Mouse (Mus musculus): ENCODE measurements around the gene Prdm16. TPM values are rescaled to one million over a fixed set of nuclear protein-coding genes. Genes with fewer than 3 reads are reported as not detected.

Prdm16 gene
- polyA plus RNA-seq, 1 experiment from 2014 or later = 29.8 TPM

GRCm38 (mm10) chr4:154358370-154358769 lies 278.3 kb downstream of the Prdm16 start:
- no peaks in the 10 kb centered on the region for H3K27me3 ChIP-seq (replicated peaks; ENCODE audit: control insufficient read depth, insufficient read depth, low read length)
- peaks cover 2% of the 10 kb centered on the region; the same call in 1 of the 2 replicates for H3K4me1 ChIP-seq (replicated peaks; ENCODE audit: control insufficient read depth, insufficient read depth, low read length)
- H3K36me3 ChIP-seq (ENCODE audit: control insufficient read depth, insufficient read depth) = no peaks in the 10 kb centered on the region
- no peak overlapping the region for H3K27ac ChIP-seq (ENCODE audit: low read length)
- H3K4me3 ChIP-seq (replicated peaks; ENCODE audit: low read length) = no peak overlapping the region
- no peaks in the 10 kb centered on the region for H3K9me3 ChIP-seq (ENCODE audit: control insufficient read depth, low read length)
- no peak overlapping the region for H3K4me2 ChIP-seq (ENCODE audit: low read length)
- WGBS = 80% methylated on average over 5 of the region's 5 CpGs
- H3K9ac ChIP-seq (replicated peaks; ENCODE audit: low read depth, low read length) = no peak overlapping the region
- ATAC-seq = no peak

GRCm38 (mm10) chr4:154355408-154355807 lies 281.3 kb downstream of the Prdm16 start:
- H3K9me3 ChIP-seq (ENCODE audit: control insufficient read depth, low read length) = no peaks in the 10 kb centered on the region
- no peak for ATAC-seq
- 98% methylated on average over 5 of the region's 5 CpGs for WGBS

GRCm38 (mm10) chr4:154352246-154352645 lies 284.4 kb downstream of the Prdm16 start:
- no peak for ATAC-seq
- H3K4me1 ChIP-seq (replicated peaks; ENCODE audit: control insufficient read depth, insufficient read depth, low read length) = 0 out of 2 replicates have a peak, but pooled peaks cover 3% of the 10 kb centered on the region
- no peaks in the 10 kb centered on the region for H3K36me3 ChIP-seq (ENCODE audit: control insufficient read depth, insufficient read depth)
- no peak overlapping the region for H3K9ac ChIP-seq (replicated peaks; ENCODE audit: low read depth, low read length)
- H3K27me3 ChIP-seq (replicated peaks; ENCODE audit: control insufficient read depth, insufficient read depth, low read length) = no peaks in the 10 kb centered on the region
- H3K27ac ChIP-seq (ENCODE audit: low read length) = no peak overlapping the region
- no peak overlapping the region for H3K4me3 ChIP-seq (replicated peaks; ENCODE audit: low read length)
- WGBS = 45% methylated on average over 13 of the region's 13 CpGs
- H3K4me2 ChIP-seq (ENCODE audit: low read length) = no peak overlapping the region
- no peaks in the 10 kb centered on the region for H3K9me3 ChIP-seq (ENCODE audit: control insufficient read depth, low read length)

More at GRCm38 (mm10) chr4:154355408-154355807, 281.3 kb downstream of the Prdm16 start:
- H3K9ac ChIP-seq (replicated peaks; ENCODE audit: low read depth, low read length) = no peak overlapping the region
- H3K27me3 ChIP-seq (replicated peaks; ENCODE audit: control insufficient read depth, insufficient read depth, low read length) = no peaks in the 10 kb centered on the region
- H3K4me2 ChIP-seq (ENCODE audit: low read length) = no peak overlapping the region
- H3K4me1 ChIP-seq (replicated peaks; ENCODE audit: control insufficient read depth, insufficient read depth, low read length) = peaks cover 6% of the 10 kb centered on the region; the same call in 1 of the 2 replicates
- H3K27ac ChIP-seq (ENCODE audit: low read length) = no peak overlapping the region
- H3K36me3 ChIP-seq (ENCODE audit: control insufficient read depth, insufficient read depth) = no peaks in the 10 kb centered on the region
- no peak overlapping the region for H3K4me3 ChIP-seq (replicated peaks; ENCODE audit: low read length)

- Histone ChIP-seq H3K4me3 (replicated peaks; ENCODE audit: low read length) (no peak overlapping the region), H3K9ac (replicated peaks; ENCODE audit: low read depth, low read length) (no peak overlapping the region), H3K4me1 (replicated peaks; ENCODE audit: control insufficient read depth, insufficient read depth, low read length) (peaks cover 7% of the 10 kb centered on the region; the same call in 1 of the 2 replicates), H3K36me3 (ENCODE audit: control insufficient read depth, insufficient read depth) (no peaks in the 10 kb centered on the region), H3K27me3 (replicated peaks; ENCODE audit: control insufficient read depth, insufficient read depth, low read length) (no peaks in the 10 kb centered on the region), H3K27ac (ENCODE audit: low read length) (no peak overlapping the region), H3K4me2 (ENCODE audit: low read length) (no peak overlapping the region), H3K9me3 (ENCODE audit: control insufficient read depth, low read length) (no peaks in the 10 kb centered on the region)
- 52% methylated on average over 11 of the region's 11 CpGs for WGBS
- ATAC-seq = no peak
Measured at GRCm38 (mm10) chr4:154348197-154348786, 288.4 kb downstream of the Prdm16 start.

GRCm38 (mm10) chr4:154346731-154347522 lies 289.7 kb downstream of the Prdm16 start:
- no peaks in the 10 kb centered on the region for H3K27me3 ChIP-seq (replicated peaks; ENCODE audit: control insufficient read depth, insufficient read depth, low read length)
- H3K4me2 ChIP-seq (ENCODE audit: low read length) = no peak overlapping the region
- 44% methylated on average over 19 of the region's 19 CpGs for WGBS
- H3K36me3 ChIP-seq (ENCODE audit: control insufficient read depth, insufficient read depth) = no peaks in the 10 kb centered on the region
- H3K4me3 ChIP-seq (replicated peaks; ENCODE audit: low read length) = no peak overlapping the region
- no peak for ATAC-seq
- H3K4me1 ChIP-seq (replicated peaks; ENCODE audit: control insufficient read depth, insufficient read depth, low read length) = peaks cover 4% of the 10 kb centered on the region; the same call in 1 of the 2 replicates
- 0 out of 2 replicates have a peak overlapping the region, but pooled peaks have one; percentile 11 for H3K9ac ChIP-seq (replicated peaks; ENCODE audit: low read depth, low read length)
- H3K27ac ChIP-seq (ENCODE audit: low read length) = no peak overlapping the region
- no peaks in the 10 kb centered on the region for H3K9me3 ChIP-seq (ENCODE audit: control insufficient read depth, low read length)

GRCm38 (mm10) chr4:154336650-154337049 lies 300.0 kb downstream of the Prdm16 start:
- H3K4me2 ChIP-seq (ENCODE audit: low read length) = no peak overlapping the region
- no peak overlapping the region for H3K4me3 ChIP-seq (replicated peaks; ENCODE audit: low read length)
- peaks cover 14% of the 10 kb centered on the region for H3K4me1 ChIP-seq (replicated peaks; ENCODE audit: control insufficient read depth, insufficient read depth, low read length)
- WGBS = 17% methylated on average over 10 of the region's 10 CpGs
- ATAC-seq = no peak
- H3K9me3 ChIP-seq (ENCODE audit: control insufficient read depth, low read length) = no peaks in the 10 kb centered on the region
- no peaks in the 10 kb centered on the region for H3K36me3 ChIP-seq (ENCODE audit: control insufficient read depth, insufficient read depth)
- H3K27ac ChIP-seq (ENCODE audit: low read length) = no peak overlapping the region
- no peak overlapping the region for H3K9ac ChIP-seq (replicated peaks; ENCODE audit: low read depth, low read length)
- H3K27me3 ChIP-seq (replicated peaks; ENCODE audit: control insufficient read depth, insufficient read depth, low read length) = no peaks in the 10 kb centered on the region

- H3K9ac ChIP-seq (replicated peaks; ENCODE audit: low read depth, low read length) = 0 out of 2 replicates have a peak within 1 kb of the TSS, but pooled peaks have one; percentile 22
- peak within 1 kb of the TSS; percentile 23; the same call in 1 of the 2 replicates for H3K27ac ChIP-seq (ENCODE audit: low read length)
- H3K27me3 ChIP-seq (replicated peaks; ENCODE audit: control insufficient read depth, insufficient read depth, low read length) = no peaks in the 10 kb centered on the region
- no peaks in the 10 kb centered on the region for H3K36me3 ChIP-seq (ENCODE audit: control insufficient read depth, insufficient read depth)
- WGBS = 22% methylated on average over 12 of the region's 12 CpGs
- no peaks in the 10 kb centered on the region for H3K9me3 ChIP-seq (ENCODE audit: control insufficient read depth, low read length)
- H3K4me1 ChIP-seq (replicated peaks; ENCODE audit: control insufficient read depth, insufficient read depth, low read length) = peaks cover 14% of the 10 kb centered on the region
- peak within 1 kb of the TSS; percentile 25 for H3K4me2 ChIP-seq (ENCODE audit: low read length)
- H3K4me3 ChIP-seq (replicated peaks; ENCODE audit: low read length) = 0 out of 2 replicates have a peak within 1 kb of the TSS, but pooled peaks have one; percentile 5
- ATAC-seq = peak; percentile 63
Measured at GRCm38 (mm10) chr4:154335761-154336160, 300.9 kb downstream of the Prdm16 start, which contains the start of gene B230104I21Rik. TSS of gene B230104I21Rik (plus strand) at chr4:154336127.

GRCm38 (mm10) chr4:154334699-154335402 lies 301.8 kb downstream of the Prdm16 start:
- Histone ChIP-seq H3K9me3 (ENCODE audit: control insufficient read depth, low read length) (no peaks in the 10 kb centered on the region), H3K4me3 (replicated peaks; ENCODE audit: low read length) (0 out of 2 replicates have a peak overlapping the region, but pooled peaks have one; percentile 5), H3K9ac (replicated peaks; ENCODE audit: low read depth, low read length) (0 out of 2 replicates have a peak overlapping the region, but pooled peaks have one; percentile 22), H3K4me1 (replicated peaks; ENCODE audit: control insufficient read depth, insufficient read depth, low read length) (peaks cover 14% of the 10 kb centered on the region), H3K27ac (ENCODE audit: low read length) (no peak overlapping the region), H3K36me3 (ENCODE audit: control insufficient read depth, insufficient read depth) (no peaks in the 10 kb centered on the region), H3K27me3 (replicated peaks; ENCODE audit: control insufficient read depth, insufficient read depth, low read length) (no peaks in the 10 kb centered on the region), H3K4me2 (ENCODE audit: low read length) (peak overlapping the region; percentile 25)
- ATAC-seq = no peak
- 65% methylated on average over 45 of the region's 48 CpGs for WGBS

- no peak for ATAC-seq
- WGBS = 76% methylated on average over 8 of the region's 8 CpGs
- no peaks in the 10 kb centered on the region for H3K36me3 ChIP-seq (ENCODE audit: control insufficient read depth, insufficient read depth)
- H3K9me3 ChIP-seq (ENCODE audit: control insufficient read depth, low read length) = no peaks in the 10 kb centered on the region
- peaks cover 14% of the 10 kb centered on the region for H3K4me1 ChIP-seq (replicated peaks; ENCODE audit: control insufficient read depth, insufficient read depth, low read length)
- no peaks in the 10 kb centered on the region for H3K27me3 ChIP-seq (replicated peaks; ENCODE audit: control insufficient read depth, insufficient read depth, low read length)
- no peak overlapping the region for H3K4me2 ChIP-seq (ENCODE audit: low read length)
- no peak overlapping the region for H3K4me3 ChIP-seq (replicated peaks; ENCODE audit: low read length)
- no peak overlapping the region for H3K9ac ChIP-seq (replicated peaks; ENCODE audit: low read depth, low read length)
- no peak overlapping the region for H3K27ac ChIP-seq (ENCODE audit: low read length)
Measured at GRCm38 (mm10) chr4:154333300-154333699, 303.4 kb downstream of the Prdm16 start.

Measured in forebrain, embryonic 16.5 days (tissue).